Mouse (Mus musculus) forebrain, embryonic 14.5 days (tissue): ENCODE data around the gene Crlf3. TPM values are rescaled to one million over a fixed set of nuclear protein-coding genes. Genes with fewer than 3 reads are reported as not detected.

Experiments
- ATAC-seq: fragments of 200-750 bp; cut with Nextera tagmentation; 2 replicates; pipeline ENCODE4 v1.8.0; 2017; ENCODE audit warnings: mild to moderate bottlenecking, moderate library complexity
- DNase-seq: peaks from one replicate; pipeline ENCODE4 v3.0.0-alpha.2; 2015; ENCODE audit warnings: low spot score
- H3K27ac ChIP-seq: fragments of 300-500 bp; sonication (generic); 2 replicates; pipeline ENCODE4 v1.5.1; 2014; ENCODE audit warnings: low read depth, mild to moderate bottlenecking, control low read depth, low read length, moderate library complexity
- H3K27me3 ChIP-seq: fragments of 300-500 bp; sonication (generic); replicated peaks from 2 replicates; pipeline ENCODE4 v1.6.1; 2014; ENCODE audit warnings: low read length, control low read depth, mixed read lengths; ENCODE audit not compliant: control insufficient read depth, insufficient read depth
- H3K36me3 ChIP-seq: fragments of 300-500 bp; sonication (generic); 2 replicates; pipeline ENCODE4 v1.6.1; 2014; ENCODE audit warnings: low read length, control low read depth; ENCODE audit not compliant: control insufficient read depth, insufficient read depth
- H3K4me1 ChIP-seq: fragments of 300-500 bp; sonication (generic); 2 replicates; pipeline ENCODE4 v1.6.1; 2014; ENCODE audit warnings: antibody characterized with exemption, low read length, control low read depth; ENCODE audit not compliant: control insufficient read depth, insufficient read depth
- H3K4me2 ChIP-seq: fragments of 300-500 bp; sonication (generic); 2 replicates; pipeline ENCODE4 v1.6.1; 2014; ENCODE audit warnings: mild to moderate bottlenecking, control low read depth, low read length
- H3K4me3 ChIP-seq: fragments of 300-500 bp; sonication (generic); 2 replicates; pipeline ENCODE4 v1.5.1; 2014; ENCODE audit warnings: low read depth, low read length, control low read depth
- H3K9ac ChIP-seq: fragments of 300-500 bp; sonication (generic); 2 replicates; pipeline ENCODE4 v1.6.1; 2014; ENCODE audit warnings: mild to moderate bottlenecking, low read length, control low read depth, moderate library complexity
- H3K9me3 ChIP-seq: fragments of 300-500 bp; sonication (generic); replicated peaks from 2 replicates; pipeline ENCODE4 v1.6.1; 2016; ENCODE audit warnings: low read length, control low read depth, mixed read lengths; ENCODE audit not compliant: control insufficient read depth
- WGBS: fragments of 180-500 bp; shearing (Covaris S2); extraction: QIAGEN DNeasy Blood & Tissue Kit; methylation state at CpG from one replicate; pipeline ENCODE4 v1.1.7; 2014; 5-methylcytosine and 5-hydroxymethylcytosine counted together
- polyA plus RNA-seq: library from polyadenylated mRNA; unstranded; fragments of >200 nt; fragmentation: Nextera tagmentation; extraction: Ambion mirVana; gene quantifications from 2 replicates; pipeline ENCODE4 v1.2.1, GENCODE M21; 2014

The Crlf3 gene
- polyA plus RNA-seq, 1 experiment from 2014 or later: 17.6 TPM

DNA sequence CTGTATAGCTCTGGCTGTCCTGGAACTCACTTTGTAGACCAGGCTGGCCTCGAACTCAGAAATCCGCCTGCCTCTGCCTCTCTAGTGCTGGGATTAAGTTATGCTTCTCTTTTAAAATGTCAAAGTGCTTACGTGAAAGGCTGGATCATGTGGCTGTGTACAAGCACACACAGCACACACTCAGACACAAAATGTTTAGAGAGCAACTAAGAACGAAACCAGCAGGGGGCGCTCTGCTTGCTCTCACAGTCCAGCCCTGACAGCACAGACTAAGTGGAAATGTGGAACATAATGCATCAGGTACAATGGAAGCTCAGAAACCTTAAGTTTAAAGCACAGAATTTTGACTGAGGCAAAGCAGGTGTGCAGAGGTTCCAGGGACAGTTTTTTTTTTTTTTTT, 6.1 kb upstream of the Crlf3 start:
- no peak overlapping the region for H3K4me3 ChIP-seq
- 10% methylated on average over 5 of the region's 5 CpGs for WGBS
- ATAC-seq: peak; percentile 79; the same call in 1 of the 2 replicates
- H3K4me1 ChIP-seq: peaks cover 2% of the 10 kb centered on the region; the same call in 1 of the 2 replicates
- H3K9me3 ChIP-seq: no peaks in the 10 kb centered on the region
- no peak overlapping the region for H3K9ac ChIP-seq
- no peaks in the 10 kb centered on the region for H3K36me3 ChIP-seq
- H3K27ac ChIP-seq: no peak overlapping the region
- no peaks in the 10 kb centered on the region for H3K27me3 ChIP-seq
- H3K4me2 ChIP-seq: no peak overlapping the region
- peak; percentile 90 for DNase-seq

DNA sequence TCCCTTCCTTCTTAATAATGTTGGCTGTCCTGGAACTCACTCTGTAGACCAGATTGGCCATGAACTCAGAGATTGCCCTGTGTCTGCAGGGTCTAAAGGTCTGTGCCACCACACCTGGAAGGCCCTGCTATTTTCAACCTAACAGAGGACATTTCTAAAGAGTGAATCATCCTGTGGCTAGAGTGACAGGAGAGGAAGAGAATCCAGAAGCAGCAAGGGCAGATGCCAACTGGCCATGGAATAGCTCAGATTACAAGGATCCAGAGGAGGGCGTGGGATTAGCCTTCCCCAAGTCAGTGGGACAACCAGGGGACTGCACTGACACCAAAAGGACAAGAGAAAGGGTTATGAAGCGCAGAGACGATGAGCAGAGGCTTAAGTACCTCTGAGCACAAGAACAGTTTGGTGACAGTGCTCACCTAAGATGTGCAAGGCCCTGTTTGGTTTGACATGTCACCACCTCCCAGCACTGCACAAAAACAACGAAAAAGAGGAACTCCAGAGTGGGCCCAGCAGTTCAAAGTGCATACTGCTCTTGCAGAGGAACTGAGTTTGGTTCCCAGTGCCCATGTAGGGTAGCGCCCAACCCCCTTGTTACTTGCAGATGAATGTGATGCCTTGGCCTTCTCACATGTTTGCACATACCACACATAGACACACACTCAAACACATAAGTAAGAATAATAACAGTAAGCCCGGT, 4.7 kb upstream of the Crlf3 start:
- 77% methylated on average over 6 of the region's 6 CpGs for WGBS
- H3K4me2 ChIP-seq: no peak overlapping the region
- H3K4me1 ChIP-seq: peaks cover 2% of the 10 kb centered on the region; the same call in 1 of the 2 replicates
- ATAC-seq (no peak), DNase-seq (no peak)
- H3K27ac ChIP-seq: no peak overlapping the region
- H3K9me3 ChIP-seq: no peaks in the 10 kb centered on the region
- H3K4me3 ChIP-seq: no peak overlapping the region
- H3K9ac ChIP-seq: no peak overlapping the region
- no peaks in the 10 kb centered on the region for H3K36me3 ChIP-seq
- no peaks in the 10 kb centered on the region for H3K27me3 ChIP-seq

DNA sequence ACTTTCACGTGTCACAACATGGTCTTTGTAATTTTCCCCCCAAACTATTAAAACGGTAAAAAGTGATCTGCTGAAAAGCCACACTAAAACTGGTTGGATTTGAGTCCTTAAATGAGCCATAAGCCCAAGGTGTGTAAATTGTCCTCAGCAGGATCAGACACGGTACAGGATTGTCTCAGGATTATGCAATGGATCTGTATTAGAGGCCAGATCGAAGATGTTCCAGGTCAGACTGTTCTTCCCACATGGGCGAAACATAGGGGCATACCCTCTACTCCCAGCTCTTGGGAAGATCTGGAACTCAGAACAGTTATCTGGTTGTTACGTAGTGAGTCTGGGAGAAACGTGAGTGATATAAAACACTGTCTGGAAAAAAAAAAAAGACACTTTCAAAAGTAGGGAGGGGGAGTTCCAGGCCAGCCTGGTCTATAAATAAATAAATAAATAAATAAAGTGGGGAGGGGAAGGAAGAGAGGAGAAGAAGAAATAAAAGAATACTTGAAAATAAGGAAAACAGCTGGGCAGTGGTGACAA, 1.1 kb upstream of the Crlf3 start:
- Histone ChIP-seq H3K27ac (no peak overlapping the region), H3K27me3 (no peaks in the 10 kb centered on the region), H3K9me3 (no peaks in the 10 kb centered on the region), H3K4me2 (no peak overlapping the region; the same call in 1 of the 2 replicates), H3K36me3 (no peaks in the 10 kb centered on the region), H3K9ac (no peak overlapping the region), H3K4me3 (no peak overlapping the region), H3K4me1 (peaks cover 6% of the 10 kb centered on the region)
- no peak for DNase-seq
- no peak for ATAC-seq
- WGBS: 84% methylated on average over 7 of the region's 7 CpGs

GRCm38 (mm10) chr11:80080381-80080825, 388 bp downstream of the Crlf3 start:
- Histone ChIP-seq H3K4me2 (peak overlapping the region; percentile 74), H3K4me3 (peak overlapping the region; percentile 76), H3K27me3 (no peaks in the 10 kb centered on the region), H3K36me3 (no peaks in the 10 kb centered on the region), H3K27ac (peak overlapping the region; percentile 74), H3K4me1 (peaks cover 6% of the 10 kb centered on the region), H3K9ac (peak overlapping the region; percentile 84), H3K9me3 (no peaks in the 10 kb centered on the region)
- ATAC-seq (no peak; the same call in 1 of the 2 replicates), DNase-seq (no peak)
- under 1% methylated on average over 32 of the region's 32 CpGs for WGBS

GRCm38 (mm10) chr11:80079751-80080150, 1.0 kb downstream of the Crlf3 start:
- ATAC-seq (no peak), DNase-seq (no peak)
- Histone ChIP-seq H3K27ac (no peak overlapping the region), H3K36me3 (no peaks in the 10 kb centered on the region), H3K4me2 (peak overlapping the region; percentile 74), H3K27me3 (no peaks in the 10 kb centered on the region), H3K9ac (peak overlapping the region; percentile 84), H3K9me3 (no peaks in the 10 kb centered on the region), H3K4me1 (peaks cover 6% of the 10 kb centered on the region), H3K4me3 (peak overlapping the region; percentile 76)
- WGBS: 75% methylated on average over 6 of the region's 6 CpGs

DNA sequence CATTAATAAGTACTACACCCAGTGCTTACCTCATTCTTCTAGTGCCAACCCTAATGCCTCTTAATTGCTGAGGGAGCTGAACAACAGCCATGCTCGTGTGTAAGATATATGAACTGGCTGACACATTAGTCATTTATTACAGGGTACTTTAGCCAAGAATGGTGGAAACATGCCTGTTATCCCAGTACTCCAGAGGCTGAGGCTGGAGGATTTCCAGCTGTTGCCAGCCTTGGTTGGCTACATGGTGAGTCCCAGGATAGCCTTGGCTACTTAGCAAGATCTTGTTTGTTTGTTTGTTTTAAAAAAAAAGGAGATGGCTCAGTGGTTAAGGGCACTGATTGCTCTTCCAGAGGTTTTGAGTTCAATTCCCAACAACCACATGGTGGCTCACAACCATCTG, 2.0 kb downstream of the Crlf3 start:
- Histone ChIP-seq H3K27ac (no peak overlapping the region), H3K9ac (no peak overlapping the region), H3K27me3 (no peaks in the 10 kb centered on the region), H3K4me2 (no peak overlapping the region), H3K36me3 (no peaks in the 10 kb centered on the region), H3K4me1 (peaks cover 6% of the 10 kb centered on the region), H3K9me3 (no peaks in the 10 kb centered on the region), H3K4me3 (no peak overlapping the region)
- no peak for ATAC-seq
- DNase-seq: no peak
- WGBS: 31% methylated on average over 1 of the region's 1 CpGs

DNA sequence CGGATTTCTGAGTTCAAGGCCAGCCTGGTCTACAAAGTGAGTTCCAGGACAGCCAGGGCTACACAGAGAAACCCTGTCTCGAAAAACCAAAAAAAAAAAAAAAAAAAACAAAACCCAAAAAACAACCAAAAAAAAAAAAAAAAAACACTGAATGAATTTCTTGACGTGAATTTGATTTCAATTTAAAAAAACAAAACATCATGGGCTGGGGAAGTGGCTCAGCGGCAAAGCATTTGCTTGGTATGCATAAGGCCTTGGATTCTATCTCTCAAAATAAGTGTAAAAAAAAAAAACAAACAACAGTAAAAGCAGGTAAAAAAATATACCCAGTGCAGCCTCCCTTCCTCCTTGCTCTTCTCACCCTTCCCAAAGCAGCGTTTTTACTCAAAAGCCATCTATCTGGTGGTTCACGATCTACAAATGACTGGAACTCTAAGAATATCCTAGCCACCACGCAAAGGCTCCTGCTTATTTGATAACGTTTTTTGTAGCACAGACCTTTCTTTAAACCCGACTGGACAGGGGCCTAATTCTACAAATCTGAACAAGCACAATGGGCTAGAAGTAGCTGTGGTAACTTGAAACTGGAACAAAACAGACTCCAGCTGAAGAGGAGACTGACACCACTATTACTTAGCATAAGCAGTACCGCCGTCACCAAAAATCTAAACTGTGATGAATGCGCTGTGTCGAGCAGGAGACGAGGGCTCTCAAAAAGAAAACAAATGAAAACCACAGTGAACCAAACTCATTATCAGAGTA, 2.8 kb downstream of the Crlf3 start:
- Histone ChIP-seq H3K4me1 (peaks cover 6% of the 10 kb centered on the region), H3K4me2 (no peak overlapping the region), H3K9me3 (no peaks in the 10 kb centered on the region), H3K27me3 (no peaks in the 10 kb centered on the region), H3K4me3 (no peak overlapping the region), H3K36me3 (no peaks in the 10 kb centered on the region), H3K9ac (no peak overlapping the region), H3K27ac (no peak overlapping the region)
- WGBS: 59% methylated on average over 13 of the region's 14 CpGs
- no peak for DNase-seq
- ATAC-seq: no peak

- H3K9me3 ChIP-seq: no peaks in the 10 kb centered on the region
- DNase-seq (no peak), ATAC-seq (no peak)
- no peaks in the 10 kb centered on the region for H3K36me3 ChIP-seq
- H3K27ac ChIP-seq: no peak overlapping the region
- WGBS: 95% methylated on average over 5 of the region's 5 CpGs
- H3K4me3 ChIP-seq: no peak overlapping the region
- no peaks in the 10 kb centered on the region for H3K27me3 ChIP-seq
- no peak overlapping the region for H3K4me2 ChIP-seq
- no peak overlapping the region for H3K9ac ChIP-seq
- H3K4me1 ChIP-seq: peaks cover 6% of the 10 kb centered on the region
Measured at GRCm38 (mm10) chr11:80075608-80076277, 5.0 kb downstream of the Crlf3 start.
